Mouse (Mus musculus): Measurements from ENCODE around the gene R3hcc1l. TPM values are rescaled to one million over a fixed set of nuclear protein-coding genes. Genes with fewer than 3 reads are reported as not detected.

R3hcc1l gene
- polyA plus RNA-seq, 1 experiment = 23.8 TPM

- no peak for TF ChIP-seq EP300 (IDR thresholded peaks at IDR 0.05; ENCODE audit: insufficient read depth, low read depth, low read length)
- no peak for TF ChIP-seq CTCF (IDR thresholded peaks at IDR 0.05; ENCODE audit: low read depth, low read length)
- TF ChIP-seq POLR2A (IDR thresholded peaks at IDR 0.05; ENCODE audit: insufficient read depth, low read length) = no peak
- Histone ChIP-seq H3K9me3 (replicated peaks; ENCODE audit: control insufficient read depth, insufficient read depth, low read length, poor library complexity, severe bottlenecking) (no peaks in the 10 kb centered on the region), H3K27me3 (ENCODE audit: control insufficient read depth, insufficient read depth, low read length, poor library complexity, severe bottlenecking) (no peaks in the 10 kb centered on the region), H3K4me1 (ENCODE audit: control insufficient read depth, insufficient read depth, low read length) (no peaks in the 10 kb centered on the region), H3K27ac (ENCODE audit: insufficient read depth, low read length) (no peak overlapping the region), H3K9ac (ENCODE audit: low read depth, poor library complexity, severe bottlenecking) (no peak overlapping the region), H3K36me3 (ENCODE audit: control insufficient read depth, insufficient read depth, low read length, poor library complexity, severe bottlenecking) (no peaks in the 10 kb centered on the region), H3K4me3 (ENCODE audit: low read depth, low read length) (no peak overlapping the region)
Measured at GRCm38 (mm10) chr19:42562981-42563380, 44.4 kb downstream of the R3hcc1l start.

DNA sequence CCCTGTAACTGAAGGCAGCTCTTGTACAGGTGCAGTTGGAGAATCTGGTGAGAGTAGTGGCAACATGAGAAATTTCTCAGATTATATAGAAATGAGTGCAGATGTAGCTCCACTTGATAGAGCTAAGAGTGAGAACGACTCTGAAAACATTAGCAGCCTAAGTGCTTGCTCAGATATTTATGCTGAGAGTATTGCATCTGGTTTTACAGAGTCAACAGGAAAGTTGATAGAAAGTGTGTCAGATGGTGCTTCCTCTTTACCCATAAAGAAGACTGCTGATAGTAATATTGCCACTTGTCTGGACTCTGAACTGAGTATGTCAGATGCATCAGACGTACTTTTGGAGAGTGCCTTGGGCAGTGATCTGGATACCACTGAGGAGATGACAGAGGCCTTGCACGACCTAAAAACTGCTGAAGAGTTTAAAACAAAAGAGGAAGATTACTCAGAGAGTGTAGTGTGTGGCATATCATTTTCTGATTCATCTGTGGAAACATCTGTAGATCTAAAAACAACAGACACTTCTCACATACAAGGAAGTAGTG, 45.2 kb downstream of the R3hcc1l start:
- no peak overlapping the region for H3K27ac ChIP-seq (ENCODE audit: insufficient read depth, low read length)
- H3K9me3 ChIP-seq (replicated peaks; ENCODE audit: control insufficient read depth, insufficient read depth, low read length, poor library complexity, severe bottlenecking) = no peaks in the 10 kb centered on the region

DNA sequence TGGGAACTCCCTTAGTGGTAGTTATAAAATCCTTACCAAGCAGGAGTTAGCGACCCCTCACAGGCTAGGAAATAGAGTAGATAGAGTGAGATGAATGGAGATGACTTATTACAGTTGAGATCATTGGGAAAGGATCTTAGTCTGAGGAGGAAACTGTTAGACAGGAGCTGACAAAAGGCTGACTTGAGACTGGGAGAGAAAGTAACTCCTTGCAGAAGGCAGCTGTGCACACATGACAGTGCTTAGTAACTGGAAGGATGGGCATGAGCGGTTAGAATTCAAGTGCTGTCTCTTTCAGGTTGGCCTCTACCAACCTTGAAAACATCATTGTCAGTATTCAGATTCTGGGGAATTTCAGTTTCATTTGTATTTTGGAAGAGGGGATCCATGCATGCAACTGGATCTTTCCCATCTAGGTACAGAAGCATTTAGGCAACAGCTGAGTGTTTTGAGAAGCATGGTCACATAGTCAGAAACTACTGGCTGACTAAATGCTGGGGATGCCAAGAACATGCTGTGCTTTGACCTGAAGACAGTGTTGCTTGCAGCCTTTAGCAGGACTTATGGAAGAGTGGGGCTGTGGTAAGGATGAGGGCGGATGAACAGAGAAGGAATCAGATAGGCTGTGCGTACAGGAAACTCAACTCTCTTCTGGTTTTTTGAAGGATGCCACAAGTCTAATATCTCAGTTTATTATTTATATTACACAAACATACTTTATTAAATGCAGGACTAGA, 47.9 kb downstream of the R3hcc1l start:
- Histone ChIP-seq H3K27ac (ENCODE audit: insufficient read depth, low read length) (no peak overlapping the region), H3K4me3 (ENCODE audit: low read depth, low read length) (no peak overlapping the region), H3K9me3 (replicated peaks; ENCODE audit: control insufficient read depth, insufficient read depth, low read length, poor library complexity, severe bottlenecking) (no peaks in the 10 kb centered on the region), H3K9ac (ENCODE audit: low read depth, poor library complexity, severe bottlenecking) (no peak overlapping the region), H3K36me3 (ENCODE audit: control insufficient read depth, insufficient read depth, low read length, poor library complexity, severe bottlenecking) (no peaks in the 10 kb centered on the region), H3K27me3 (ENCODE audit: control insufficient read depth, insufficient read depth, low read length, poor library complexity, severe bottlenecking) (no peaks in the 10 kb centered on the region), H3K4me1 (ENCODE audit: control insufficient read depth, insufficient read depth, low read length) (no peaks in the 10 kb centered on the region)
- TF ChIP-seq POLR2A (IDR thresholded peaks at IDR 0.05; ENCODE audit: insufficient read depth, low read length) = no peak
- TF ChIP-seq EP300 (IDR thresholded peaks at IDR 0.05; ENCODE audit: insufficient read depth, low read depth, low read length) = no peak
- no peak for TF ChIP-seq CTCF (IDR thresholded peaks at IDR 0.05; ENCODE audit: low read depth, low read length)

More for the DNA sequence above, 45.2 kb downstream of the R3hcc1l start:
- TF ChIP-seq POLR2A (IDR thresholded peaks at IDR 0.05; ENCODE audit: insufficient read depth, low read length) = no peak
- no peak for TF ChIP-seq CTCF (IDR thresholded peaks at IDR 0.05; ENCODE audit: low read depth, low read length)
- no peak for TF ChIP-seq EP300 (IDR thresholded peaks at IDR 0.05; ENCODE audit: insufficient read depth, low read depth, low read length)
- no peak overlapping the region for H3K4me3 ChIP-seq (ENCODE audit: low read depth, low read length)
- no peak overlapping the region for H3K9ac ChIP-seq (ENCODE audit: low read depth, poor library complexity, severe bottlenecking)
- no peaks in the 10 kb centered on the region for H3K27me3 ChIP-seq (ENCODE audit: control insufficient read depth, insufficient read depth, low read length, poor library complexity, severe bottlenecking)
- H3K36me3 ChIP-seq (ENCODE audit: control insufficient read depth, insufficient read depth, low read length, poor library complexity, severe bottlenecking) = no peaks in the 10 kb centered on the region
- no peaks in the 10 kb centered on the region for H3K4me1 ChIP-seq (ENCODE audit: control insufficient read depth, insufficient read depth, low read length)

DNA sequence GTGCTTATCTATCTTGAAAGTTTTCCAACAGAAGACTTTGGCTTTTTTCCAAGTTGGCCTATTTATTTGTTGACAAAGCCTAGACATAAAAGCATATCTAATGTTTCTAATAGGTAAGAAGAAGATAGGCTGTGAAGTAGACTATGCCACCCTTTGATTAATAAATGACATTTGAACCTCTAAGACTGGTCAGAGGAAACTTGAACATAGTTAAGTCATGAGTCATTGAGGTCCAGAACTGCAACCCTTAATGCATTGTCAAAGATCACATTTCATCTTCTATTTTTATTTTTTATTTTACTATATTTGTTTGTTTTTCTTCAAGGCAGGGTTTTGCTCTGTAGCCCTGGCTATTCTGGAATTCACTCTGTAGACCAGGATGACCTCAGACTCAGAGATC, 48.5 kb downstream of the R3hcc1l start:
- no peaks in the 10 kb centered on the region for H3K27me3 ChIP-seq (ENCODE audit: control insufficient read depth, insufficient read depth, low read length, poor library complexity, severe bottlenecking)

DNA sequence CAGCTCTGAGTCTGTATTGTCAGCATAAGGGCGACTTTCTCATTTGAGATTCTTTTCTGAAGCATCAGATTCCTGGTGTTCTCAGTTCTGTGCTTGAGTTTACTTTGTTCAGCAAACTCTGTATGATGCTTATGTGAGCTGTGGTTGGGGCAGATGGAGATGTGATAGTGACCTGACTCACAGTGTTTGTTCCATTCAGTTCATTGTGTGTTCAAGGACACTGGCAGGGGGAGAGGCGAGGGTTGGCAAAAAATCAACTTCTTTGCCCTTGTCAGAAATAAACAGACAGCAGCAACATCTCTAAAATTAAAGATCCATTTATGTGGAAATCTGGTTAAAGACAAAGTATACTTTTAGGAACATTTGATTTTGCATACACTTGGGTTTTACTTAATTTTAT, 50.5 kb downstream of the R3hcc1l start:
- no peak overlapping the region for H3K9ac ChIP-seq (ENCODE audit: low read depth, poor library complexity, severe bottlenecking)
- no peaks in the 10 kb centered on the region for H3K4me1 ChIP-seq (ENCODE audit: control insufficient read depth, insufficient read depth, low read length)
- no peak overlapping the region for H3K4me3 ChIP-seq (ENCODE audit: low read depth, low read length)
- no peak overlapping the region for H3K27ac ChIP-seq (ENCODE audit: insufficient read depth, low read length)
- no peak for TF ChIP-seq POLR2A (IDR thresholded peaks at IDR 0.05; ENCODE audit: insufficient read depth, low read length)
- no peak for TF ChIP-seq CTCF (IDR thresholded peaks at IDR 0.05; ENCODE audit: low read depth, low read length)
- no peak for TF ChIP-seq EP300 (IDR thresholded peaks at IDR 0.05; ENCODE audit: insufficient read depth, low read depth, low read length)
- H3K27me3 ChIP-seq (ENCODE audit: control insufficient read depth, insufficient read depth, low read length, poor library complexity, severe bottlenecking) = no peaks in the 10 kb centered on the region
- H3K36me3 ChIP-seq (ENCODE audit: control insufficient read depth, insufficient read depth, low read length, poor library complexity, severe bottlenecking) = no peaks in the 10 kb centered on the region
- H3K9me3 ChIP-seq (replicated peaks; ENCODE audit: control insufficient read depth, insufficient read depth, low read length, poor library complexity, severe bottlenecking) = no peaks in the 10 kb centered on the region

More for the DNA sequence above, 48.5 kb downstream of the R3hcc1l start:
- no peak overlapping the region for H3K27ac ChIP-seq (ENCODE audit: insufficient read depth, low read length)
- TF ChIP-seq CTCF (IDR thresholded peaks at IDR 0.05; ENCODE audit: low read depth, low read length) (no peak), EP300 (IDR thresholded peaks at IDR 0.05; ENCODE audit: insufficient read depth, low read depth, low read length) (no peak), POLR2A (IDR thresholded peaks at IDR 0.05; ENCODE audit: insufficient read depth, low read length) (no peak)
- no peaks in the 10 kb centered on the region for H3K9me3 ChIP-seq (replicated peaks; ENCODE audit: control insufficient read depth, insufficient read depth, low read length, poor library complexity, severe bottlenecking)
- H3K4me3 ChIP-seq (ENCODE audit: low read depth, low read length) = no peak overlapping the region
- H3K36me3 ChIP-seq (ENCODE audit: control insufficient read depth, insufficient read depth, low read length, poor library complexity, severe bottlenecking) = no peaks in the 10 kb centered on the region
- no peaks in the 10 kb centered on the region for H3K4me1 ChIP-seq (ENCODE audit: control insufficient read depth, insufficient read depth, low read length)
- H3K9ac ChIP-seq (ENCODE audit: low read depth, poor library complexity, severe bottlenecking) = no peak overlapping the region

DNA sequence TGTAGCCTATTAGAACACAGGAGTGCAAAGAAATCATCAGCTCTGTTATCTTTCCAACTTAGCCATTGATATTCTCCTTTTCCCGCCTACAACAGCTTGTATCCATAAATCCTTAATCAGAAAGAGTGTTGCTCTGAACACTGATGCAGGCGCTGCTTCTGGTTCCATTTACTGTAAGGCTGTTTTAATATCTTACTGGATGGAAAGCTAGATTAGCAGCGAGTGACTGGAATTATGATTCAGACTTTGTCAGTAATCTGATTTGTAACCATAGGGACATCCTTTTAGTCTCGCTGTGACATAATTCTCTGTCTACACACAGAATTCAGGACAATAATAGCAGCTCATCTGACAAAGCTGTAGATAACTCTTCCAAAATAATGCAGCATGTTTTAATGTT, 52.7 kb downstream of the R3hcc1l start:
- H3K9me3 ChIP-seq (replicated peaks; ENCODE audit: control insufficient read depth, insufficient read depth, low read length, poor library complexity, severe bottlenecking) = no peaks in the 10 kb centered on the region
- TF ChIP-seq POLR2A (IDR thresholded peaks at IDR 0.05; ENCODE audit: insufficient read depth, low read length) (no peak), EP300 (IDR thresholded peaks at IDR 0.05; ENCODE audit: insufficient read depth, low read depth, low read length) (no peak), CTCF (IDR thresholded peaks at IDR 0.05; ENCODE audit: low read depth, low read length) (no peak)

More for the DNA sequence above, 52.7 kb downstream of the R3hcc1l start:
- no peaks in the 10 kb centered on the region for H3K27me3 ChIP-seq (ENCODE audit: control insufficient read depth, insufficient read depth, low read length, poor library complexity, severe bottlenecking)
- no peak overlapping the region for H3K9ac ChIP-seq (ENCODE audit: low read depth, poor library complexity, severe bottlenecking)
- no peak overlapping the region for H3K27ac ChIP-seq (ENCODE audit: insufficient read depth, low read length)
- H3K4me3 ChIP-seq (ENCODE audit: low read depth, low read length) = no peak overlapping the region
- no peaks in the 10 kb centered on the region for H3K4me1 ChIP-seq (ENCODE audit: control insufficient read depth, insufficient read depth, low read length)
- H3K36me3 ChIP-seq (ENCODE audit: control insufficient read depth, insufficient read depth, low read length, poor library complexity, severe bottlenecking) = no peaks in the 10 kb centered on the region

Data from ES-Bruce4 (cell line).